Mouse (Mus musculus): Measurements from ENCODE around the gene Rps18.
"Not testable (repeated sequence)": the region's sequence is repeated elsewhere in the genome, so short reads cannot be mapped to it uniquely, and the experiment has no call there.

Rps18 gene

GRCm38 (mm10) chr17:33919351-33920281, 36.2 kb downstream of the Rps18 start:
- peak; percentile 87 for DNase-seq

GRCm38 (mm10) chr17:33918293-33919203, 37.3 kb downstream of the Rps18 start:
- DNase-seq: peak; percentile 49

- DNase-seq: no peak
These were observed 38.0 kb downstream of the Rps18 start for GRCm38 (mm10) chr17:33917656-33918292.

- peak; percentile 42 for DNase-seq
These were observed 38.8 kb downstream of the Rps18 start for GRCm38 (mm10) chr17:33916847-33917655.

GRCm38 (mm10) chr17:33916294-33916693, 39.5 kb downstream of the Rps18 start:
- no peak for DNase-seq

- DNase-seq: peak; percentile 98
These were observed 40.0 kb downstream of the Rps18 start, which contains the start of the genes Tapbp and Zbtb22 for GRCm38 (mm10) chr17:33915671-33916250. TSS of gene Tapbp (plus strand) at chr17:33915899. TSS of gene Zbtb22 (plus strand) at chr17:33915904.

GRCm38 (mm10) chr17:33914969-33915391, 40.8 kb downstream of the Rps18 start:
- DNase-seq: no peak

- DNase-seq: no peak
These were observed 41.9 kb downstream of the Rps18 start for GRCm38 (mm10) chr17:33913905-33914304.

GRCm38 (mm10) chr17:33913264-33913663, 42.5 kb downstream of the Rps18 start:
- no peak for DNase-seq

- DNase-seq: peak; percentile 25
These were observed 43.9 kb downstream of the Rps18 start for GRCm38 (mm10) chr17:33911813-33912414.

- DNase-seq: peak; percentile 23
These were observed 44.6 kb downstream of the Rps18 start for GRCm38 (mm10) chr17:33911052-33911812.

GRCm38 (mm10) chr17:33910346-33911051, 45.3 kb downstream of the Rps18 start:
- no peak for DNase-seq

GRCm38 (mm10) chr17:33909869-33910250, 45.9 kb downstream of the Rps18 start:
- peak; percentile 66 for DNase-seq

GRCm38 (mm10) chr17:33909077-33909868, 46.5 kb downstream of the Rps18 start, which contains the start of gene Daxx:
TSS of gene Daxx (plus strand) at chr17:33909414.
- peak; percentile 99 for DNase-seq

- peak; percentile 72 for DNase-seq
These were observed 47.3 kb downstream of the Rps18 start for GRCm38 (mm10) chr17:33908331-33909076.

- DNase-seq: not testable (repeated sequence)
These were observed 51.0 kb downstream of the Rps18 start, which contains the start of gene Platr17 for GRCm38 (mm10) chr17:33904835-33905234. TSS of gene Platr17 (plus strand) at chr17:33905135.

- DNase-seq: not testable (repeated sequence)
These were observed 51.7 kb downstream of the Rps18 start for GRCm38 (mm10) chr17:33903911-33904651.
